Mouse (Mus musculus) mammary gland, adult 2 months (tissue): ENCODE measurements around the gene Thra. TPM values are rescaled to one million over a fixed set of nuclear protein-coding genes. Genes with fewer than 3 reads are reported as not detected.

ENCODE experiments used
- polyA plus RNA-seq: library from polyadenylated mRNA; depleted of rRNA; stranded (reverse); fragments of >200 nt; gene quantifications from 2 replicates; pipeline ENCODE4 v1.2.3, GENCODE M21; 2012; ENCODE audit warnings: low replicate concordance; rRNA removed

The Thra gene
- polyA plus RNA-seq, result 88.4 and 134 TPM in 2 replicates

DNA sequence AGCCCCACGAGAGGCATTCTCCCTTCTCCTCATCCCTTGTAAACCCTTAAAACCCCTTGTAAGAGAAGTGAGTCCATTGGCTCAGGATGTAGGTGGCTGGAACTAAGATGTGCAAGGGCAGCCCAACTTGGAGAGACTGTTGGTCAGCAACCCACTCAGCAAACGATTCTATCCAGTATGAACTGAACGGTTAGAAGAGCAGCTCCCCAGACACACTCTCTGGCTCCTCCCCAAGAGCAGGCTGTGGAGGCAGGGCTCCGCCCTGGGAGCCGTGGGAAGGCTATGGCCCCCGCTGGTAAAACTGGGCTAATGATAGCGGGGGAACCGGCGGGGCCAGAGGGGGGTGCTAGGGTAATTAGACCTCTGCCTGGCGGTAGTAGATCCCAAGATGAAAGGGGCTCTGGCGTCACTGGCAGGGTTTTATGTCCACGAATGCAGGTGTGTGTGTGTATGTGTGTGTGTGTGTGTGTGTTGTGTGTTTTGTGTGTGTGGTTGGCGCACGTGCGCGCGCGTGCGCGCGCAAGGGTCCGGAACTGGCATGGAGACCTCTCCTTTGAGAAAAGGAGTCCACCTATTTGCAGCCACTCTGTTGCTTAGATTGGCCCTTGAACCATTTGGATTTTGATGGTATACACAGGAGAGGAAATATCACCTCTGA is at the start of gene Thra:
Thra (plus strand) TSS at position 246 of the 658 bp plus-strand sequence.

DNA sequence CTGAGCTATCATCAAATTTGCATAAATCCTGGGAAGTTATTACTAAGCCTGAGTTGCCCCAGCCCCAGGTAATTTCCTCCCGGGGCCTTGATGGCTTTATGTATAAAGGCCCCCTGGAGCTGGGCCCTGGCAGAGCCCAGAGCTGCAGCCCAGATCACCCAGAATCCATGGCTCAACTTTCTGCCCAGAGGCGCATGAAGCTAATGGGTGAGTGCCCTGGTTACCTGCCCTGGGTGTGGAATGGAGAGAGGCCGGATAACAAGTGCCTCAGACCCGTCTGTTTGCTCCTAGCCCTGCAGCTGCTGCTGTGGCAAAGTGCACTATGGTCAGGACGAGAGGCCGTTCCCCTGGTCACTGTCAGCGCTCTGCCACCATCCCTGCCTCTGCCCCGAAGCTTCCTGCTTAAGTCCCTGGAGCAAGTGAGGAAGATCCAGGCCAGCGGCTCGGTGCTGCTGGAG is 39.2 kb upstream of the Thra start, which contains the start of gene Csf3:
Csf3 (plus strand) TSS at position 51 of the 458 bp plus-strand sequence.

DNA sequence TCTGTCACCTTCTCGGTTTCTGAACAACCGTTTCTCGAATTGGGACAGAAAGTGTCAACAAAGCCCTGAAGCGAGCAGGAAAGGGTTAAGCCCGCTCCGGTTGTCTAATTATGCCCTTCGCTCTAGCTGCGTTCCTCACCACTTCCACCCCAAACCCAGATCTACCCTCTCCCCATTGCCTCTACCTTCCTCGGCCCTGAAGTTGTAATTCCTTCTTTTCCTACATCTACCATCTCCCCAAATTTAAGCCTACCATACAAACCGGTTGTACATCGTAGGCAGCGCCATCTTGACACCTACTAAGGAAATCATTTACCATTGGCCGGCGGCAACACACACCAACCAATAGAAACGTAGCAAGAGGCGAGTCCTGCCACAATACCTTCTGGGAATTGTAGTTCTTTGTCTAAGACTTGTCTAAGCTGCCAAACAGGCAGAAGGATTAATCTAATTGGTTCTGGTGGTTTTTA is 11.3 kb upstream of the Thra start, which contains the start of gene Med24:
Med24 (minus strand) TSS at position 317 of the 470 bp plus-strand sequence.

DNA sequence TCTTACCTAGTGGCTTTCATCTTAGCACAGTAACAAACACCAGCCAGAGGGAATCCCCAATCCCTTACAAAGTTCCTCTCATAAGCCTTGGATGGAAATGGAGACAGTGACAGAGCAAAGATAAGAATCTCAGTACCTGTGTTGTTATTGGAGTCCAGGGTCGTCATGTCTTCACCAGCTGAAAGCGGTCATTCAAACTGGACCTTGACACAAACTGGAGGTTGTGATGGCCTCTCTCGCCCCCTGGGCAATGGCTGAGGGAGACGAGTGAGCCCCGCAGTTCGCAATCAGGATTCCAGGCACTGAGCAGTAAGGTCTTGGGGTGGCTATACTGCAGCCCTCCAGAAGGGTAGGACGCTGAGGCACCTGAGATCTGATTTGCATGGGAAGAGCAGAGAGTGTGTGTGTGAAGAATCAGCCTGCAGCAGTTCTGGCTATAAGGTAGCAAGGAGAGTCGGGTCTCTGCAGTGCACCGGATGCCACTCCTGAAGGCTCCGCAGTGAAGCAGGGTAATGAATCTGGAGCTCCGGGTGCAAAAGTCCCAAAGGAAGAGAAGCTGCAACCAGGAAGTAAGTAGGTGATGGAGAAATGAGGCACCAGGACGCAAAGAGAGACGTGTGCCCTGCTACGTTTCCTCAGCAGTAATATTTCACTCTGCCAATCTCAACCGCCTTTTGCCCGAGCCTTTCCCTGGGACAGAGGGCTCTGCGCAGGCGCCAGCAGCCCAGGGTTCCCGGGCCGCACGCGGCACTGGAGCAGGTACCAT is 34.3 kb downstream of the Thra start, which contains the start of gene Nr1d1:
Nr1d1 (minus strand) TSS at position 752 of the 766 bp plus-strand sequence.

DNA sequence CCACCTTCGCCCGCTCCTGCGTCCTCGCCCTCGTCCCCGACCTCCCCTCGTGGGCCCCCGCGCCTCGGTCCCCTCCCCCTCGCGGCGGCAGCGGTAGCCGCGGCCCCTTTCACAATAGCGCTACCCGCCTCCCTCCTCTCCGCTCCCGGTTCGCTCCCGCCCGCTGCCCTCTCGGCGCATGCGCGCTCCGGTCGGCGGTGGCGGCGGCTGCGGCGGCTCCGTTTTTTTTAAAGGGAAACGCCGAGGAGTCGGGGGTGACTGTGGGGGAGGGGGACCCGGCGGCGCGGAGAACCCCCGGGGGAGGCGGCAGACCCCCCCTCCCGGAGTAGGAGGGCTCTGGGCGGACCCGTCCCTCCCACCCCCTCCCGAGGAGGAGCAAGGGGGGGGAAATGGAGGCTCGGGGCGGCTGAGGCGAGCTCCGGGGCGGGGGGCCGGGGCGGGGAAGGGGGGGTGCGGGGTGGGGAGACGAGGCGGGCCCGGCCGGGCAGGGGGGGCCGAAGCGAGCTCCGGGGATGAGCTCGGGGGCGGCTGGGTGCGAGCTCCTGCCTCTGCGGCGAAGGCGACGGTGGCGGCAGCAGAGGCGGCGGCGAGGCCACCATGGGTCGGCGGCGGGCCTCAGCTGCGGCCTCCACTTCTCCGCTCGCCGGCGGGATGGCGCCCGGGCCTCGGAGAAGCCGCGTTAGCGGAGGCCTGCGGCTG is 54.7 kb downstream of the Thra start, which contains the start of gene Msl1:
Msl1 (plus strand) TSS at position 502 of the 699 bp plus-strand sequence.

DNA sequence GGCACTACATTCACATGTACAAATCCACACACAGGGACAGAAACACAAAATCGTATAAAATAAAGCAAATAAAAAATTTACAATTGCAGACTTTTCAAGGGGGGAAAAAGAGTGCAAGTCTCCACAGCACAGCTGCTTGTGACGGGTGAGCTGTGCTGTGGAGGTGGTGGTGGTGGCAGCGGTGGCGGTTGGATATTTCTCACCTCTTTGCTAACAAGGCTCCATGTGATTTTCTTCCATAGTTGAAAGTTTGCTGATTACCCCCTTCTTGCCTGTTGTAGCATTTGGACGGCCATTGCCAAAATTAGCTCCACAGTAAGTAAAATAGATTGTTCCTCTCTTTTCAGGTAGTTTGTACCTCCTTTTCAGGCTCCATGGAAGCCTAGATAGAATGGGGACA is 64.2 kb downstream of the Thra start, which contains the start of gene Casc3:
Casc3 (plus strand) TSS at position 301 of the 400 bp plus-strand sequence.

Other genes starting within 250 kb of the Thra start
- gene Ikzf3, start 194.6 kb upstream of the Thra start, polyA plus RNA-seq, result 19.7 and 38.8 TPM in 2 replicates
- 0.43 and 0.88 TPM in 2 replicates for gene Zpbp2, start 189.5 kb upstream of the Thra start, polyA plus RNA-seq
- 218 and 235 TPM in 2 replicates for gene Ormdl3, start 153.3 kb upstream of the Thra start, polyA plus RNA-seq
- gene Lrrc3c, start 142.3 kb upstream of the Thra start, polyA plus RNA-seq, result not detected in 2 replicates
- not detected in 2 replicates for gene Gm12355, start 115.0 kb upstream of the Thra start, polyA plus RNA-seq
- 0.52 TPM in 1 of 2 replicates, not detected in the other for gene Gsdma3, start 114.3 kb upstream of the Thra start, polyA plus RNA-seq
- not detected in 2 replicates for gene Gsdma2, start 93.9 kb upstream of the Thra start, polyA plus RNA-seq
- 0.05 and 0.52 TPM in 2 replicates for gene Gsdma, start 76.3 kb upstream of the Thra start, polyA plus RNA-seq
- 169 and 195 TPM in 2 replicates for gene Psmd3, start 58.1 kb upstream of the Thra start, polyA plus RNA-seq
- gene Csf3, start 39.4 kb upstream of the Thra start, polyA plus RNA-seq, result 1.1 and 1.7 TPM in 2 replicates
- 75.8 and 98.2 TPM in 2 replicates for gene Med24, start 11.2 kb upstream of the Thra start, polyA plus RNA-seq
- 163 and 226 TPM in 2 replicates for gene Nr1d1, start 34.7 kb downstream of the Thra start, polyA plus RNA-seq
- 38.4 and 55.7 TPM in 2 replicates for gene Msl1, start 54.9 kb downstream of the Thra start, polyA plus RNA-seq
- 37.2 and 39.8 TPM in 2 replicates for gene Casc3, start 64.3 kb downstream of the Thra start, polyA plus RNA-seq
- 11.6 and 16.3 TPM in 2 replicates for gene Rapgefl1, start 96.1 kb downstream of the Thra start, polyA plus RNA-seq
- gene Wipf2, start 123.0 kb downstream of the Thra start, polyA plus RNA-seq, result 10.4 and 20.9 TPM in 2 replicates
- gene Cdc6, start 167.2 kb downstream of the Thra start, polyA plus RNA-seq, result 0.30 and 0.56 TPM in 2 replicates
- gene Rara, start 187.2 kb downstream of the Thra start, polyA plus RNA-seq, result 29.7 and 75.4 TPM in 2 replicates
- 0.14 and 1.6 TPM in 2 replicates for gene Gjd3, start 242.4 kb downstream of the Thra start, polyA plus RNA-seq